8 mouse cellular contexts compared by ENCODE assay signal in the genomic region with DNA sequence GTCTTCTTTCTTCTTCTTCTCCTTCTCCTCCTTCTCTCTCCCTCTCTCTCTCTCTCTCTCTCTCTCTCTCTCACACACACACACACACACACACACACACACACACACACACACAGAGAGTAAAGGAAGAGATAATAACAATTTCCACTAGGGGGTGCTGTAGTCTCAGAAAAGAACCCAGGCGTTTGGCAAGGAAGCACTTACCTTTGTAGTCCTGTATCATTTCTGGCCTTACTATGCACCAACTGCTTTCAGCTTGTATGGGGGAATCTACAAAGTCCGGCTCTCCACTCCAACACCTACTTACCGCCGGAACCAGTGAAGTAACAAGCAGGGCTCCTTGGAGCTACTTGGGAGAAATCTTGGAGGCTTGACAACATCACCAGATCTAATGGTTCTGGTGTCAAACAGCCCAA. TPM values are rescaled to one million over a fixed set of nuclear protein-coding genes. Genes with fewer than 3 reads are reported as not detected.
DNase-seq lines count a peak whose midpoint lies in the region; ATAC-seq and TF ChIP-seq lines count a peak whose summit lies in the region.

No protein-coding gene starts in this region.

- no peaks in the 10 kb centered on the region for H3K36me3 ChIP-seq in forebrain, embryonic 14.5 days (ENCODE audit: control insufficient read depth, insufficient read depth, low read length)
- H3K36me3 ChIP-seq in kidney, adult 2 months (ENCODE audit: control insufficient read depth, insufficient read depth, low read length), result no peaks in the 10 kb centered on the region
- no peaks in the 10 kb centered on the region for H3K36me3 ChIP-seq in limb, embryonic 14.5 days (ENCODE audit: control insufficient read depth, insufficient read depth, low read length)
- no peaks in the 10 kb centered on the region for H3K36me3 ChIP-seq in midbrain, embryonic 16.5 days (ENCODE audit: control insufficient read depth, insufficient read depth, low read length)

- DNase-seq in ovary, postnatal 14 days (ENCODE audit: low spot score), result peak; percentile 63
- no peak for DNase-seq in ovary, adult 18-20 months (ENCODE audit: low spot score)
- peak; percentile 81 for DNase-seq in c-Kit-positive CD71-negative TER-119-negative erythroid progenitor cells, embryonic 14.5 days (ENCODE audit: low read depth)
- peak; percentile 90 for DNase-seq in forebrain, embryonic 14.5 days (ENCODE audit: low spot score)
- DNase-seq in kidney, adult 2 months, result peak; percentile 87
- DNase-seq in limb, embryonic 14.5 days (ENCODE audit: low spot score), result peak; percentile 86
- DNase-seq in thymus, postnatal 10 days (ENCODE audit: low spot score in 2 of 2), result peak; percentile 39 to 87

- H3K9ac ChIP-seq in forebrain, embryonic 14.5 days (ENCODE audit: low read length), result no peak overlapping the region
- no peak overlapping the region for H3K9ac ChIP-seq in limb, embryonic 14.5 days (ENCODE audit: low read depth, low read length, severe bottlenecking)
- H3K9ac ChIP-seq in midbrain, embryonic 16.5 days (ENCODE audit: low read depth, low read length), result no peak overlapping the region

- TF ChIP-seq CTCF in kidney, adult 2 months (conservative IDR thresholded peaks at IDR 0.05; ENCODE audit: insufficient read depth, insufficient read length, low read depth, low read length), result peak; percentile 24; the same call in 1 of the 2 replicates

- H3K9me3 ChIP-seq in forebrain, embryonic 14.5 days (replicated peaks; ENCODE audit: control insufficient read depth, low read length), result no peaks in the 10 kb centered on the region
- H3K9me3 ChIP-seq in limb, embryonic 14.5 days (ENCODE audit: control insufficient read depth, low read length), result no peaks in the 10 kb centered on the region
- H3K9me3 ChIP-seq in midbrain, embryonic 16.5 days (replicated peaks; ENCODE audit: control insufficient read depth, low read length, poor library complexity, severe bottlenecking), result no peaks in the 10 kb centered on the region

- peak; percentile 56 for ATAC-seq in forebrain, embryonic 14.5 days
- peak; percentile 35; the same call in 1 of the 2 replicates for ATAC-seq in limb, embryonic 14.5 days (ENCODE audit: low FRiP score, low read depth)
- peak; percentile 36; the same call in 1 of the 2 replicates for ATAC-seq in midbrain, embryonic 16.5 days

- 9% methylated on average over 4 of the region's 4 CpGs for WGBS in forebrain, embryonic 14.5 days
- WGBS in kidney, adult 2 months, result 4% methylated on average over 4 of the region's 4 CpGs
- WGBS in limb, embryonic 14.5 days, result 12% methylated on average over 4 of the region's 4 CpGs
- whole genome bisulfite sequencing in midbrain, embryonic 16.5 days, result 15% methylated on average over 4 of the region's 4 CpGs

- H3K4me1 ChIP-seq in forebrain, embryonic 14.5 days (ENCODE audit: control insufficient read depth, insufficient read depth, low read length), result peaks cover 3% of the 10 kb centered on the region; the same call in 1 of the 2 replicates
- H3K4me1 ChIP-seq in kidney, adult 2 months (ENCODE audit: control insufficient read depth, insufficient read depth, low read length), result no peaks in the 10 kb centered on the region; the same call in 1 of the 2 replicates
- 0 out of 2 replicates have a peak, but pooled peaks cover 2% of the 10 kb centered on the region for H3K4me1 ChIP-seq in limb, embryonic 14.5 days (ENCODE audit: control insufficient read depth, insufficient read depth, low read length)
- 0 out of 2 replicates have a peak, but pooled peaks cover 4% of the 10 kb centered on the region for H3K4me1 ChIP-seq in midbrain, embryonic 16.5 days (ENCODE audit: control insufficient read depth, insufficient read depth, low read length)

- no peak overlapping the region for H3K27ac ChIP-seq in forebrain, embryonic 14.5 days (ENCODE audit: low read depth, low read length)
- no peak overlapping the region for H3K27ac ChIP-seq in kidney, adult 2 months (ENCODE audit: insufficient read depth, low read depth, low read length)
- H3K27ac ChIP-seq in limb, embryonic 14.5 days (replicated peaks; ENCODE audit: low read depth, low read length), result no peak overlapping the region
- no peak overlapping the region for H3K27ac ChIP-seq in midbrain, embryonic 16.5 days (ENCODE audit: low read length)

- no peak for TF ChIP-seq POLR2A in kidney, adult 2 months (IDR thresholded peaks at IDR 0.05; ENCODE audit: low read depth, low read length)
- no peak for TF ChIP-seq POLR2A in limb, embryonic 14.5 days (IDR thresholded peaks at IDR 0.05; ENCODE audit: borderline replicate concordance, extremely low read depth, insufficient read depth, insufficient read length)

- no peak overlapping the region for H3K4me3 ChIP-seq in forebrain, embryonic 14.5 days (ENCODE audit: low read depth, low read length)
- no peak overlapping the region for H3K4me3 ChIP-seq in kidney, adult 2 months (ENCODE audit: insufficient read depth, low read depth, low read length)
- no peak overlapping the region for H3K4me3 ChIP-seq in limb, embryonic 14.5 days (replicated peaks; ENCODE audit: low read length)
- no peak overlapping the region for H3K4me3 ChIP-seq in midbrain, embryonic 16.5 days (ENCODE audit: low read depth, low read length)

- H3K4me2 ChIP-seq in forebrain, embryonic 14.5 days (ENCODE audit: low read length), result no peak overlapping the region
- H3K4me2 ChIP-seq in limb, embryonic 14.5 days (replicated peaks; ENCODE audit: low read depth, low read length, severe bottlenecking), result no peak overlapping the region
- H3K4me2 ChIP-seq in midbrain, embryonic 16.5 days (ENCODE audit: low read length), result no peak overlapping the region

- no peaks in the 10 kb centered on the region for H3K27me3 ChIP-seq in forebrain, embryonic 14.5 days (replicated peaks; ENCODE audit: control insufficient read depth, insufficient read depth, low read length)
- H3K27me3 ChIP-seq in kidney, adult 2 months (replicated peaks; ENCODE audit: control insufficient read depth, insufficient read depth, low read length), result no peaks in the 10 kb centered on the region
- no peaks in the 10 kb centered on the region for H3K27me3 ChIP-seq in limb, embryonic 14.5 days (ENCODE audit: control insufficient read depth, insufficient read depth, low read length)
- no peaks in the 10 kb centered on the region for H3K27me3 ChIP-seq in midbrain, embryonic 16.5 days (ENCODE audit: control insufficient read depth, insufficient read depth, low read depth, low read length)

RNA-seq across cellular contexts. Expression of gene Cfap126, which starts 4.6 kb away (rescaled TPM):
- polyA plus RNA-seq in forebrain, embryonic 14.5 days (2014; fragmentation: Nextera tagmentation; extraction: Ambion mirVana), result 7.2 and 8.8 TPM in 2 replicates
- polyA plus RNA-seq in kidney, adult 2 months (2012; rRNA removed), result 15.6 and 16.7 TPM in 2 replicates
- polyA plus RNA-seq in limb, embryonic 14.5 days (2012; rRNA removed), result 2.1 and 2.7 TPM in 2 replicates
- polyA plus RNA-seq in limb, embryonic 14.5 days (2014; fragmentation: Nextera tagmentation; extraction: Ambion mirVana), result 1.1 and 1.3 TPM in 2 replicates
- polyA plus RNA-seq in midbrain, embryonic 16.5 days (2015; fragmentation: Nextera tagmentation; extraction: Ambion mirVana), result 7.8 and 9.2 TPM in 2 replicates

RNA-seq across cellular contexts. Expression of gene Sdhc, which starts 32.1 kb away (rescaled TPM):
- 301 and 310 TPM in 2 replicates for polyA plus RNA-seq in forebrain, embryonic 14.5 days (2014; fragmentation: Nextera tagmentation; extraction: Ambion mirVana)
- polyA plus RNA-seq in kidney, adult 2 months (2012; rRNA removed), result 814 and 951 TPM in 2 replicates
- polyA plus RNA-seq in limb, embryonic 14.5 days (2012; rRNA removed), result 246 and 314 TPM in 2 replicates
- polyA plus RNA-seq in limb, embryonic 14.5 days (2014; fragmentation: Nextera tagmentation; extraction: Ambion mirVana), result 273 and 281 TPM in 2 replicates
- 284 and 311 TPM in 2 replicates for polyA plus RNA-seq in midbrain, embryonic 16.5 days (2015; fragmentation: Nextera tagmentation; extraction: Ambion mirVana)

RNA-seq across cellular contexts. Expression of gene Mpz, which starts 32.2 kb away (rescaled TPM):
- polyA plus RNA-seq in forebrain, embryonic 14.5 days (2014; fragmentation: Nextera tagmentation; extraction: Ambion mirVana), result 0.09 and 0.22 TPM in 2 replicates
- polyA plus RNA-seq in kidney, adult 2 months (2012; rRNA removed), result 3.5 and 7.7 TPM in 2 replicates
- polyA plus RNA-seq in limb, embryonic 14.5 days (2012; rRNA removed), result 14.6 and 19.8 TPM in 2 replicates
- 4.9 and 5.3 TPM in 2 replicates for polyA plus RNA-seq in limb, embryonic 14.5 days (2014; fragmentation: Nextera tagmentation; extraction: Ambion mirVana)
- 0.20 and 0.63 TPM in 2 replicates for polyA plus RNA-seq in midbrain, embryonic 16.5 days (2015; fragmentation: Nextera tagmentation; extraction: Ambion mirVana)

RNA-seq across cellular contexts. Expression of gene Fcgr3, which starts 53.5 kb away (rescaled TPM):
- polyA plus RNA-seq in forebrain, embryonic 14.5 days (2014; fragmentation: Nextera tagmentation; extraction: Ambion mirVana), result 8.3 and 11.5 TPM in 2 replicates
- 4.8 and 6.4 TPM in 2 replicates for polyA plus RNA-seq in kidney, adult 2 months (2012; rRNA removed)
- polyA plus RNA-seq in limb, embryonic 14.5 days (2012; rRNA removed), result 12.8 and 13.7 TPM in 2 replicates
- polyA plus RNA-seq in limb, embryonic 14.5 days (2014; fragmentation: Nextera tagmentation; extraction: Ambion mirVana), result 17.6 and 19.7 TPM in 2 replicates
- polyA plus RNA-seq in midbrain, embryonic 16.5 days (2015; fragmentation: Nextera tagmentation; extraction: Ambion mirVana), result 6.8 and 9.0 TPM in 2 replicates
